Mouse (Mus musculus): ENCODE results near the gene Chid1.

The Chid1 gene

GRCm38 (mm10) chr7:141506278-141506677 is 33.4 kb downstream of the Chid1 start:
- DNase-seq (ENCODE audit: low read depth, low spot score), result no peak

- peak; percentile 88 for DNase-seq (ENCODE audit: low read depth, low spot score)
These were observed 37.1 kb downstream of the Chid1 start for GRCm38 (mm10) chr7:141502556-141502905.

- DNase-seq (ENCODE audit: low read depth, low spot score), result peak; percentile 61
These were observed 37.7 kb downstream of the Chid1 start for GRCm38 (mm10) chr7:141501820-141502555.

GRCm38 (mm10) chr7:141497600-141497999 is 42.1 kb downstream of the Chid1 start:
- peak; percentile 54 for DNase-seq (ENCODE audit: low read depth, low spot score)

- no peak for DNase-seq (ENCODE audit: low read depth, low spot score)
These were observed 43.7 kb downstream of the Chid1 start for GRCm38 (mm10) chr7:141495940-141496339.

- no peak for DNase-seq (ENCODE audit: low read depth, low spot score)
These were observed 44.3 kb downstream of the Chid1 start for GRCm38 (mm10) chr7:141495379-141495778.

- DNase-seq (ENCODE audit: low read depth, low spot score), result peak; percentile 57
These were observed 45.9 kb downstream of the Chid1 start for GRCm38 (mm10) chr7:141493729-141494128.

- DNase-seq (ENCODE audit: low read depth, low spot score), result peak; percentile 78
These were observed 46.9 kb downstream of the Chid1 start for GRCm38 (mm10) chr7:141492738-141493137.

GRCm38 (mm10) chr7:141491151-141491550 is 48.5 kb downstream of the Chid1 start:
- no peak for DNase-seq (ENCODE audit: low read depth, low spot score)

- DNase-seq (ENCODE audit: low read depth, low spot score), result no peak
These were observed 52.5 kb downstream of the Chid1 start for GRCm38 (mm10) chr7:141487141-141487540.

GRCm38 (mm10) chr7:141486239-141486638 is 53.4 kb downstream of the Chid1 start:
- DNase-seq (ENCODE audit: low read depth, low spot score), result peak; percentile 48

GRCm38 (mm10) chr7:141485606-141486005 is 54.1 kb downstream of the Chid1 start:
- DNase-seq (ENCODE audit: low read depth, low spot score), result peak; percentile 97

- DNase-seq (ENCODE audit: low read depth, low spot score), result peak; percentile 44
These were observed 54.5 kb downstream of the Chid1 start for GRCm38 (mm10) chr7:141485186-141485585.

GRCm38 (mm10) chr7:141484186-141485120 is 55.2 kb downstream of the Chid1 start:
- peak; percentile 72 for DNase-seq (ENCODE audit: low read depth, low spot score)

- no peak for DNase-seq (ENCODE audit: low read depth, low spot score)
These were observed 56.5 kb downstream of the Chid1 start for GRCm38 (mm10) chr7:141483114-141483653.

- DNase-seq (ENCODE audit: low read depth, low spot score), result peak; percentile 43
These were observed 57.1 kb downstream of the Chid1 start for GRCm38 (mm10) chr7:141482531-141483024.

- DNase-seq (ENCODE audit: low read depth, low spot score), result peak; percentile 82
These were observed 57.9 kb downstream of the Chid1 start for GRCm38 (mm10) chr7:141481498-141482401.

- DNase-seq (ENCODE audit: low read depth, low spot score), result peak; percentile 96
These were observed 58.7 kb downstream of the Chid1 start for GRCm38 (mm10) chr7:141480842-141481497.

- DNase-seq (ENCODE audit: low read depth, low spot score), result no peak
These were observed 61.3 kb downstream of the Chid1 start for GRCm38 (mm10) chr7:141478270-141478748.

- no peak for DNase-seq (ENCODE audit: low read depth, low spot score)
These were observed 61.9 kb downstream of the Chid1 start for GRCm38 (mm10) chr7:141477578-141478269.

Measured in brain, adult 2 months (tissue).